Mouse (Mus musculus) neural tube, embryonic 11.5 days (tissue): Measurements from ENCODE around the gene Ddah1. TPM values are rescaled to one million over a fixed set of nuclear protein-coding genes. Genes with fewer than 3 reads are reported as not detected.
A peak's percentile ranks its signal among the peaks of the same experiment; 100 is the strongest.

Source experiments
- ATAC-seq: fragments of 200-750 bp; cut with Nextera tagmentation; 2 replicates; pipeline ENCODE4 v1.8.0; 2017; ENCODE audit warnings: moderate number of reproducible peaks, mild to moderate bottlenecking, moderate TSS enrichment, moderate library complexity; ENCODE audit not compliant: insufficient read depth, low FRiP score, low TSS enrichment
- DNase-seq: peaks from one replicate; pipeline ENCODE4 v3.0.0-alpha.2; 2015; ENCODE audit warnings: low spot score
- H3K27ac ChIP-seq: fragments of 300-500 bp; sonication (generic); 2 replicates; pipeline ENCODE4 v1.5.1; 2014; ENCODE audit warnings: low read depth, mild to moderate bottlenecking, low read length
- H3K27me3 ChIP-seq: fragments of 300-500 bp; sonication (generic); 2 replicates; pipeline ENCODE4 v1.6.1; 2014; ENCODE audit warnings: mild to moderate bottlenecking, low read length, mixed read lengths; ENCODE audit not compliant: control insufficient read depth, insufficient read depth
- H3K36me3 ChIP-seq: fragments of 300-500 bp; sonication (generic); 2 replicates; pipeline ENCODE4 v1.6.1; 2014; ENCODE audit warnings: mild to moderate bottlenecking, low read length, moderate library complexity, mixed read lengths; ENCODE audit not compliant: control insufficient read depth, insufficient read depth
- H3K4me1 ChIP-seq: fragments of 300-500 bp; sonication (generic); 2 replicates; pipeline ENCODE4 v1.6.1; 2014; ENCODE audit warnings: low read length, mixed read lengths; ENCODE audit not compliant: control insufficient read depth, insufficient read depth
- H3K4me2 ChIP-seq: fragments of 300-500 bp; sonication (generic); 2 replicates; pipeline ENCODE4 v1.6.1; 2014; ENCODE audit warnings: low read depth, mild to moderate bottlenecking, moderate library complexity
- H3K4me3 ChIP-seq: fragments of 300-500 bp; sonication (generic); 2 replicates; pipeline ENCODE4 v1.5.1; 2014; ENCODE audit warnings: low read depth, low read length
- H3K9ac ChIP-seq: fragments of 300-500 bp; sonication (generic); 2 replicates; pipeline ENCODE4 v1.6.1; 2014; ENCODE audit warnings: mild to moderate bottlenecking, low read length
- H3K9me3 ChIP-seq: fragments of 300-500 bp; sonication (generic); 2 replicates; pipeline ENCODE4 v1.6.1; 2016; ENCODE audit warnings: low read length; ENCODE audit not compliant: control insufficient read depth
- WGBS: fragments of 180-500 bp; shearing (Covaris S2); extraction: QIAGEN DNeasy Blood & Tissue Kit; methylation state at CpG from one replicate; pipeline ENCODE4 v1.1.7; 2014; 5-methylcytosine and 5-hydroxymethylcytosine counted together
- polyA plus RNA-seq: library from polyadenylated mRNA; unstranded; fragments of >200 nt; fragmentation: Nextera tagmentation; extraction: Ambion mirVana; gene quantifications from 2 replicates; pipeline ENCODE4 v1.2.1, GENCODE M21; 2014

The Ddah1 gene
- polyA plus RNA-seq, 1 experiment from 2014 or later: 43.5 TPM

GRCm38 (mm10) chr3:145827191-145828045 is 68.9 kb downstream of the Ddah1 start:
- Histone ChIP-seq H3K36me3 (no peaks in the 10 kb centered on the region), H3K27ac (peak overlapping the region; percentile 30), H3K27me3 (no peaks in the 10 kb centered on the region), H3K4me3 (no peak overlapping the region), H3K9ac (no peak overlapping the region), H3K4me1 (peaks cover 10% of the 10 kb centered on the region), H3K4me2 (peak overlapping the region; percentile 3; the same call in 1 of the 2 replicates), H3K9me3 (no peaks in the 10 kb centered on the region)
- ATAC-seq: peak; percentile 80
- WGBS: 26% methylated on average over 18 of the region's 18 CpGs
- DNase-seq: peak; percentile 75

GRCm38 (mm10) chr3:145828906-145829305 is 70.4 kb downstream of the Ddah1 start:
- Histone ChIP-seq H3K9ac (no peak overlapping the region), H3K36me3 (no peaks in the 10 kb centered on the region), H3K4me2 (no peak overlapping the region), H3K4me3 (no peak overlapping the region), H3K27me3 (no peaks in the 10 kb centered on the region), H3K4me1 (peaks cover 10% of the 10 kb centered on the region), H3K9me3 (no peaks in the 10 kb centered on the region), H3K27ac (no peak overlapping the region)
- no peak for ATAC-seq
- 68% methylated on average over 5 of the region's 5 CpGs for WGBS
- no peak for DNase-seq

- no peaks in the 10 kb centered on the region for H3K27me3 ChIP-seq
- H3K27ac ChIP-seq: no peak overlapping the region
- 73% methylated on average over 8 of the region's 8 CpGs for WGBS
- H3K4me2 ChIP-seq: no peak overlapping the region
- ATAC-seq (no peak), DNase-seq (no peak)
- H3K36me3 ChIP-seq: no peaks in the 10 kb centered on the region
- no peak overlapping the region for H3K4me3 ChIP-seq
- no peak overlapping the region for H3K9ac ChIP-seq
- no peaks in the 10 kb centered on the region for H3K4me1 ChIP-seq
- no peaks in the 10 kb centered on the region for H3K9me3 ChIP-seq
Measured at GRCm38 (mm10) chr3:145833948-145834538, 75.6 kb downstream of the Ddah1 start.

- H3K36me3 ChIP-seq: no peaks in the 10 kb centered on the region
- H3K9me3 ChIP-seq: no peaks in the 10 kb centered on the region
- no peaks in the 10 kb centered on the region for H3K27me3 ChIP-seq
- no peak overlapping the region for H3K27ac ChIP-seq
- ATAC-seq (no peak), DNase-seq (no peak)
- no peaks in the 10 kb centered on the region for H3K4me1 ChIP-seq
- H3K4me3 ChIP-seq: no peak overlapping the region
- no peak overlapping the region for H3K4me2 ChIP-seq
- no peak overlapping the region for H3K9ac ChIP-seq
Measured at GRCm38 (mm10) chr3:145838281-145838680, 79.8 kb downstream of the Ddah1 start.

GRCm38 (mm10) chr3:145841961-145842710 is 83.7 kb downstream of the Ddah1 start:
- no peak for ATAC-seq
- no peaks in the 10 kb centered on the region for H3K36me3 ChIP-seq
- H3K4me2 ChIP-seq: no peak overlapping the region
- H3K9ac ChIP-seq: no peak overlapping the region
- no peaks in the 10 kb centered on the region for H3K27me3 ChIP-seq
- H3K4me1 ChIP-seq: no peaks in the 10 kb centered on the region
- no peak overlapping the region for H3K4me3 ChIP-seq
- H3K27ac ChIP-seq: no peak overlapping the region
- 78% methylated on average over 12 of the region's 12 CpGs for WGBS
- no peak for DNase-seq
- no peaks in the 10 kb centered on the region for H3K9me3 ChIP-seq

GRCm38 (mm10) chr3:145843836-145844235 is 85.4 kb downstream of the Ddah1 start:
- no peaks in the 10 kb centered on the region for H3K36me3 ChIP-seq
- WGBS: 88% methylated on average over 3 of the region's 3 CpGs

GRCm38 (mm10) chr3:145844891-145845290 is 86.4 kb downstream of the Ddah1 start:
- WGBS: 91% methylated on average over 3 of the region's 3 CpGs
- Histone ChIP-seq H3K9ac (no peak overlapping the region), H3K36me3 (no peaks in the 10 kb centered on the region), H3K27ac (no peak overlapping the region), H3K4me3 (no peak overlapping the region), H3K4me1 (no peaks in the 10 kb centered on the region), H3K27me3 (no peaks in the 10 kb centered on the region), H3K4me2 (no peak overlapping the region), H3K9me3 (no peaks in the 10 kb centered on the region)
- ATAC-seq (no peak), DNase-seq (no peak)

More at GRCm38 (mm10) chr3:145843836-145844235, 85.4 kb downstream of the Ddah1 start:
- H3K9me3 ChIP-seq: no peaks in the 10 kb centered on the region
- no peak overlapping the region for H3K4me3 ChIP-seq
- H3K4me1 ChIP-seq: no peaks in the 10 kb centered on the region
- ATAC-seq: no peak
- no peak overlapping the region for H3K4me2 ChIP-seq
- no peaks in the 10 kb centered on the region for H3K27me3 ChIP-seq
- DNase-seq: no peak
- no peak overlapping the region for H3K27ac ChIP-seq
- no peak overlapping the region for H3K9ac ChIP-seq

- no peak for ATAC-seq
- no peak for DNase-seq
- WGBS: 91% methylated on average over 2 of the region's 2 CpGs
- Histone ChIP-seq H3K27ac (no peak overlapping the region), H3K9me3 (no peaks in the 10 kb centered on the region), H3K27me3 (no peaks in the 10 kb centered on the region), H3K9ac (no peak overlapping the region), H3K4me1 (no peaks in the 10 kb centered on the region), H3K4me2 (no peak overlapping the region), H3K36me3 (no peaks in the 10 kb centered on the region), H3K4me3 (no peak overlapping the region)
Measured at GRCm38 (mm10) chr3:145846255-145846654, 87.8 kb downstream of the Ddah1 start.
